Mouse (Mus musculus): ENCODE data around the gene Mrpl52. TPM values are rescaled to one million over a fixed set of nuclear protein-coding genes. Genes with fewer than 3 reads are reported as not detected.

Gene Mrpl52
- total and polyA plus RNA-seq, 3 experiments: 469 to 473 TPM; not detected in 1

- Histone ChIP-seq H3K9ac (ENCODE audit: control insufficient read depth, low read depth, low read length, poor library complexity, severe bottlenecking) (no peak overlapping the region), H3K4me1 (ENCODE audit: control insufficient read depth in 1 of 2, insufficient read depth in 2 of 2, low read length in 2 of 2) (peaks cover 0 to 13% of the 10 kb centered on the region in 2 experiments; a peak in 2 of 4 replicates), H3K79me2 (ENCODE audit: control insufficient read depth, insufficient read depth, low read length, poor library complexity) (0 out of 2 replicates have a peak, but pooled peaks cover 2% of the 10 kb centered on the region), H3K9me3 (replicated peaks; ENCODE audit: insufficient read depth, low read length) (no peaks in the 10 kb centered on the region), H3K36me3 (ENCODE audit: control insufficient read depth in 1 of 2, insufficient read depth in 2 of 2, low read length in 2 of 2) (peaks cover 9 to 10% of the 10 kb centered on the region in 2 experiments), H3K27me3 (ENCODE audit: control insufficient read depth in 1 of 2, insufficient read depth in 2 of 2, low read length in 2 of 2) (no peaks in the 10 kb centered on the region), H3K27ac (ENCODE audit: control insufficient read depth, low read depth, low read length) (no peak overlapping the region), H3K4me3 (ENCODE audit: control insufficient read depth in 1 of 2, insufficient read depth in 1 of 2, low read depth in 2 of 2, low read length in 2 of 2) (no peak overlapping the region)
- DNase-seq (ENCODE audit: low read depth, low spot score): no peak
- no peak for TF ChIP-seq ZC3H11A (IDR thresholded peaks at IDR 0.05; ENCODE audit: low read depth, low read length)
- no peak for TF ChIP-seq MEF2A (IDR thresholded peaks at IDR 0.05; ENCODE audit: extremely low read depth, insufficient replicate concordance, low read depth, low read length, poor library complexity, severe bottlenecking)
- TF ChIP-seq ELF1 (IDR thresholded peaks at IDR 0.05; ENCODE audit: low read depth, low read length): no peak
These were observed 32.4 kb upstream of the Mrpl52 start for GRCm38 (mm10) chr14:54394309-54394708.

GRCm38 (mm10) chr14:54396685-54397084 is 30.0 kb upstream of the Mrpl52 start:
- H3K27me3 ChIP-seq (ENCODE audit: control insufficient read depth in 1 of 2, insufficient read depth in 2 of 2, low read length in 2 of 2): no peaks in the 10 kb centered on the region
- H3K27ac ChIP-seq (ENCODE audit: control insufficient read depth, low read depth, low read length): no peak overlapping the region
- TF ChIP-seq ZNF384 (IDR thresholded peaks at IDR 0.05; ENCODE audit: low read depth, low read length): no peak
- no peak for TF ChIP-seq MYB (IDR thresholded peaks at IDR 0.05; ENCODE audit: low read depth, low read length)
- TF ChIP-seq UBTF (IDR thresholded peaks at IDR 0.05; ENCODE audit: borderline replicate concordance, insufficient read depth, low read depth, low read length): no peak
- TF ChIP-seq GATA1 (IDR thresholded peaks at IDR 0.05; ENCODE audit: low read depth, low read length): no peak
- no peak for TF ChIP-seq MAZ (IDR thresholded peaks at IDR 0.05; ENCODE audit: low read depth, low read length)
- no peak for TF ChIP-seq BHLHE40 (IDR thresholded peaks at IDR 0.05; ENCODE audit: borderline replicate concordance, low read depth, low read length)
- no peak for TF ChIP-seq USF2 (IDR thresholded peaks at IDR 0.05; ENCODE audit: borderline replicate concordance in 1 of 2, insufficient read depth in 1 of 2, low read depth in 1 of 2, low read length in 2 of 2)
- TF ChIP-seq MAFK (IDR thresholded peaks at IDR 0.05; ENCODE audit: borderline replicate concordance, low read depth, low read length): no peak
- TF ChIP-seq SMC3 (IDR thresholded peaks at IDR 0.05; ENCODE audit: low read depth, low read length): no peak
- no peak for TF ChIP-seq NELFE (IDR thresholded peaks at IDR 0.05; ENCODE audit: low read depth, low read length)
- TF ChIP-seq MXI1 (IDR thresholded peaks at IDR 0.05; ENCODE audit: low read depth, low read length): no peak
- TF ChIP-seq NRF1 (IDR thresholded peaks at IDR 0.05; ENCODE audit: insufficient read depth, low read depth, low read length, poor library complexity, severe bottlenecking): no peak
- no peak for TF ChIP-seq MAX (IDR thresholded peaks at IDR 0.05; ENCODE audit: low read length)
- no peak for TF ChIP-seq RCOR1 (IDR thresholded peaks at IDR 0.05; ENCODE audit: low read depth, low read length)
- TF ChIP-seq POLR2AphosphoS5 (IDR thresholded peaks at IDR 0.05; ENCODE audit: borderline replicate concordance, low read depth, low read length): no peak
- no peak for TF ChIP-seq RAD21 (IDR thresholded peaks at IDR 0.05; ENCODE audit: low read depth, low read length)
- TF ChIP-seq E2F4 (IDR thresholded peaks at IDR 0.05; ENCODE audit: borderline replicate concordance, low read depth, low read length): no peak
- no peak for TF ChIP-seq EP300 (IDR thresholded peaks at IDR 0.05; ENCODE audit: low read depth in 1 of 2, low read length in 2 of 2)
- H3K4me1 ChIP-seq (ENCODE audit: control insufficient read depth in 1 of 2, insufficient read depth in 2 of 2, low read length in 2 of 2): peaks cover 0 to 13% of the 10 kb centered on the region in 2 experiments; a peak in 2 of 4 replicates
- no peaks in the 10 kb centered on the region for H3K9me3 ChIP-seq (replicated peaks; ENCODE audit: insufficient read depth, low read length)
- peaks cover 10 to 11% of the 10 kb centered on the region in 2 experiments for H3K36me3 ChIP-seq (ENCODE audit: control insufficient read depth in 1 of 2, insufficient read depth in 2 of 2, low read length in 2 of 2)
- H3K79me2 ChIP-seq (ENCODE audit: control insufficient read depth, insufficient read depth, low read length, poor library complexity): no peaks in the 10 kb centered on the region
- no peak overlapping the region for H3K9ac ChIP-seq (ENCODE audit: control insufficient read depth, low read depth, low read length, poor library complexity, severe bottlenecking)
- H3K4me3 ChIP-seq (ENCODE audit: control insufficient read depth in 1 of 2, insufficient read depth in 1 of 2, low read depth in 2 of 2, low read length in 2 of 2): no peak overlapping the region
- no peak for DNase-seq (ENCODE audit: low read depth, low spot score)

All from MEL (cell line).